Mouse (Mus musculus) hindbrain, embryonic 15.5 days (tissue): Measurements from ENCODE around the gene Evx2. TPM values are rescaled to one million over a fixed set of nuclear protein-coding genes. Genes with fewer than 3 reads are reported as not detected.

ENCODE experiments used
- ATAC-seq: fragments of 200-750 bp; cut with Nextera tagmentation; 2 replicates; pipeline ENCODE4 v1.8.0; 2017; ENCODE audit warnings: low read depth, moderate number of reproducible peaks, moderate TSS enrichment; ENCODE audit not compliant: low FRiP score
- H3K27ac ChIP-seq: fragments of 300-500 bp; sonication (generic); replicated peaks from 2 replicates; pipeline ENCODE4 v1.5.1; 2015; ENCODE audit warnings: mild to moderate bottlenecking, inconsistent platforms
- H3K27me3 ChIP-seq: fragments of 300-500 bp; sonication (generic); 2 replicates; pipeline ENCODE4 v1.6.1; 2015; ENCODE audit warnings: control low read depth, inconsistent platforms
- H3K36me3 ChIP-seq: fragments of 300-500 bp; sonication (generic); 2 replicates; pipeline ENCODE4 v1.6.1; 2015; ENCODE audit warnings: control low read depth, inconsistent platforms
- H3K4me1 ChIP-seq: fragments of 300-500 bp; sonication (generic); replicated peaks from 2 replicates; pipeline ENCODE4 v1.6.1; 2015; ENCODE audit warnings: control low read depth, inconsistent platforms
- H3K4me2 ChIP-seq: fragments of 300-500 bp; sonication (generic); 2 replicates; pipeline ENCODE4 v1.6.1; 2015; ENCODE audit warnings: moderate library complexity, mild to moderate bottlenecking, inconsistent platforms
- H3K4me3 ChIP-seq: fragments of 300-500 bp; sonication (generic); 2 replicates; pipeline ENCODE4 v1.5.1; 2015; ENCODE audit warnings: mild to moderate bottlenecking, inconsistent platforms
- H3K9ac ChIP-seq: fragments of 300-500 bp; sonication (generic); 2 replicates; pipeline ENCODE4 v1.6.1; 2015; ENCODE audit warnings: inconsistent platforms
- H3K9me3 ChIP-seq: fragments of 300-500 bp; sonication (generic); 2 replicates; pipeline ENCODE4 v1.6.1; 2016; ENCODE audit warnings: control low read depth, inconsistent platforms
- WGBS: fragments of 180-500 bp; shearing (Covaris S2); methylation state at CpG from one replicate; pipeline ENCODE4 v1.1.7; 2015; 5-methylcytosine and 5-hydroxymethylcytosine counted together
- microRNA-seq: library from miRNA; unstranded; fragments of <30 nt; microRNA quantifications from one replicate; pipeline ENCODE4, GENCODE M21; 2016
- polyA plus RNA-seq: library from polyadenylated mRNA; unstranded; fragments of >200 nt; fragmentation: Nextera tagmentation; extraction: Ambion mirVana; gene quantifications from 2 replicates; pipeline ENCODE4 v1.2.1, GENCODE M21; 2015

The Evx2 gene
- polyA plus RNA-seq, 1 experiment from 2014 or later, result 0.87 TPM

DNA sequence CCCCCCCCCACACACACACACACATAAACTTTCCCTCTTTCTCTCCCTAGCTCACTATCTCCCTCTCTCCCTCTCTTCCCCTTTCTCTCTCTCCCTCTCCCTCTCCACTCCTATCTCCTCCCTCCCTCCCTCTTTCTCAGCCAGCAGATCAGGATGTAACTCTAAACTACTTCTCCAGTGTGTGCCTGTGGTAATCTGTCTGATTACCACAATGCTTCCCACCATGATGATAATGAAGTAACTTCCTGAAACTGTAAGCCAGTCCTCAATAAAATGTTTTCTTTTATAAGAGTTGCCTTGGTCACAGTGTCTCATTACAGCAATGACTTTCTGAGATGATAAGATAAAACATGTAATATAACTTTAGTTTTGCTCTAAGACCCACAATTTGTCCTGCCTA, 50.0 kb downstream of the Evx2 start:
- no peaks in the 10 kb centered on the region for H3K27me3 ChIP-seq
- no peak overlapping the region for H3K9ac ChIP-seq
- no peak for ATAC-seq
- no peaks in the 10 kb centered on the region for H3K9me3 ChIP-seq
- no peaks in the 10 kb centered on the region for H3K36me3 ChIP-seq
- H3K4me1 ChIP-seq, result no peaks in the 10 kb centered on the region
- no peak overlapping the region for H3K4me2 ChIP-seq
- H3K4me3 ChIP-seq, result no peak overlapping the region
- no peak overlapping the region for H3K27ac ChIP-seq

- Histone ChIP-seq H3K4me3 (no peak overlapping the region), H3K4me2 (no peak overlapping the region), H3K27ac (no peak overlapping the region), H3K27me3 (no peaks in the 10 kb centered on the region), H3K9me3 (no peaks in the 10 kb centered on the region), H3K36me3 (no peaks in the 10 kb centered on the region), H3K9ac (no peak overlapping the region), H3K4me1 (no peaks in the 10 kb centered on the region)
- 85% methylated on average over 5 of the region's 5 CpGs for WGBS
- no peak for ATAC-seq
These were observed 53.1 kb downstream of the Evx2 start for GRCm38 (mm10) chr2:74606087-74606760.

GRCm38 (mm10) chr2:74604011-74604410, 55.3 kb downstream of the Evx2 start:
- Histone ChIP-seq H3K4me2 (no peak overlapping the region), H3K27ac (no peak overlapping the region), H3K4me3 (no peak overlapping the region), H3K9me3 (no peaks in the 10 kb centered on the region), H3K9ac (no peak overlapping the region), H3K36me3 (no peaks in the 10 kb centered on the region), H3K4me1 (no peaks in the 10 kb centered on the region), H3K27me3 (no peaks in the 10 kb centered on the region)
- WGBS, result 22% methylated on average over 3 of the region's 3 CpGs
- no peak for ATAC-seq

Small RNA genes lying within 50 kb of the gene (microRNA-seq; reads per million reads assigned to microRNA genes)
- gene Gm44463, result not detected

Other genes starting within 250 kb of the Evx2 start
- gene Lnpk, start 80.1 kb downstream of the Evx2 start, polyA plus RNA-seq, result 44.8 and 45.7 TPM in 2 replicates
- not detected in 2 replicates for gene Hoxd13, start 8.8 kb upstream of the Evx2 start, polyA plus RNA-seq
- gene Hoxd12, start 15.5 kb upstream of the Evx2 start, polyA plus RNA-seq, result not detected in 2 replicates
- gene Hoxd11, start 20.0 kb upstream of the Evx2 start, polyA plus RNA-seq, result not detected in 2 replicates
- gene Hoxd10, start 32.4 kb upstream of the Evx2 start, polyA plus RNA-seq, result not detected in 2 replicates
- not detected in 2 replicates for gene Hoxd9, start 38.2 kb upstream of the Evx2 start, polyA plus RNA-seq
- 0.73 and 1.3 TPM in 2 replicates for gene Hoxd8, start 45.1 kb upstream of the Evx2 start, polyA plus RNA-seq
- 49.4 and 51.8 TPM in 2 replicates for gene Hoxd3, start 52.4 kb upstream of the Evx2 start, polyA plus RNA-seq
- 2.7 and 3.3 TPM in 2 replicates for gene Hoxd4, start 52.4 kb upstream of the Evx2 start, polyA plus RNA-seq
- 0.87 and 1.6 TPM in 2 replicates for gene Gm28230, start 67.2 kb upstream of the Evx2 start, polyA plus RNA-seq
- gene Hoxd1, start 103.4 kb upstream of the Evx2 start, polyA plus RNA-seq, result 1.2 and 2.4 TPM in 2 replicates
- gene Mtx2, start 166.2 kb upstream of the Evx2 start, polyA plus RNA-seq, result 152 and 165 TPM in 2 replicates